Mouse (Mus musculus): ENCODE measurements around the gene Znrd1.
A peak's percentile ranks its signal among the peaks of the same experiment; 100 is the strongest.

Znrd1 gene

GRCm38 (mm10) chr17:36970316-36970890, 12.0 kb upstream of the Znrd1 start:
- no peak for DNase-seq

GRCm38 (mm10) chr17:36966875-36967274, 8.5 kb upstream of the Znrd1 start:
- DNase-seq, result no peak

GRCm38 (mm10) chr17:36961125-36961524, 2.8 kb upstream of the Znrd1 start:
- no peak for DNase-seq

- no peak for DNase-seq
These were observed 525 bp upstream of the Znrd1 start for GRCm38 (mm10) chr17:36958884-36959283.

- no peak for DNase-seq
These were observed 5.3 kb downstream of the Znrd1 start for GRCm38 (mm10) chr17:36953062-36953461.

- no peak for DNase-seq
These were observed 5.7 kb downstream of the Znrd1 start for GRCm38 (mm10) chr17:36952631-36953030.

- peak; percentile 96 for DNase-seq
These were observed 7.1 kb downstream of the Znrd1 start, which contains the start of gene Ppp1r11 for GRCm38 (mm10) chr17:36950981-36951947. TSS of gene Ppp1r11 (minus strand) at chr17:36951741.

GRCm38 (mm10) chr17:36949265-36949664, 9.1 kb downstream of the Znrd1 start:
- DNase-seq, result no peak

- DNase-seq, result no peak
These were observed 10.1 kb downstream of the Znrd1 start for GRCm38 (mm10) chr17:36948286-36948685.

GRCm38 (mm10) chr17:36947051-36947819, 11.1 kb downstream of the Znrd1 start:
- DNase-seq, result peak; percentile 41

GRCm38 (mm10) chr17:36944121-36944775, 14.1 kb downstream of the Znrd1 start:
- no peak for DNase-seq

- DNase-seq, result no peak
These were observed 14.7 kb downstream of the Znrd1 start for GRCm38 (mm10) chr17:36943691-36944090.

- peak; percentile 20 for DNase-seq
These were observed 15.4 kb downstream of the Znrd1 start, which contains the start of gene Rnf39 for GRCm38 (mm10) chr17:36942791-36943471. TSS of gene Rnf39 (plus strand) at chr17:36942918.

- DNase-seq, result peak; percentile 77
These were observed 16.0 kb downstream of the Znrd1 start for GRCm38 (mm10) chr17:36942391-36942790.

- DNase-seq, result no peak
These were observed 20.3 kb downstream of the Znrd1 start for GRCm38 (mm10) chr17:36938056-36938455.

- DNase-seq, result peak; percentile 64
These were observed 26.6 kb downstream of the Znrd1 start for GRCm38 (mm10) chr17:36931806-36932205.

GRCm38 (mm10) chr17:36931130-36931529, 27.2 kb downstream of the Znrd1 start:
- DNase-seq, result no peak

- no peak for DNase-seq
These were observed 28.1 kb downstream of the Znrd1 start for GRCm38 (mm10) chr17:36930233-36930632.

GRCm38 (mm10) chr17:36929236-36929932, 29.0 kb downstream of the Znrd1 start:
- DNase-seq, result no peak

- no peak for DNase-seq
These were observed 30.8 kb downstream of the Znrd1 start for GRCm38 (mm10) chr17:36927496-36928120.

- DNase-seq, result no peak
These were observed 34.9 kb downstream of the Znrd1 start for GRCm38 (mm10) chr17:36923491-36923890.

Measured in lung, postnatal 14 days (tissue).